Mouse (Mus musculus) MEL (cell line): ENCODE measurements around the gene Socs7. TPM values are rescaled to one million over a fixed set of nuclear protein-coding genes. Genes with fewer than 3 reads are reported as not detected.

ENCODE experiments used
- DNase-seq: peaks from one replicate; pipeline ENCODE4 v3.0.0; 2011; ENCODE audit warnings: low read depth, low spot score
- H3K27ac ChIP-seq: 2 replicates; pipeline ENCODE4 v1.5.1; 2012; ENCODE audit warnings: low read depth, mild to moderate bottlenecking, control low read depth, low read length, moderate library complexity; ENCODE audit not compliant: control insufficient read depth
- H3K27me3 ChIP-seq, 2 experiments: fragments of 150-350 bp in 1 of 2; sonication (generic) in 1 of 2; 2 replicates each; pipeline ENCODE4 v1.6.1; 2012; ENCODE audit warnings: low read length in 2 of 2, mild to moderate bottlenecking in 2 of 2, improper control_type of control experiment in 1 of 2, moderate library complexity in 1 of 2; ENCODE audit not compliant: insufficient read depth in 2 of 2, control insufficient read depth in 1 of 2
- H3K36me3 ChIP-seq, 2 experiments: 2 replicates each; pipeline ENCODE4 v1.6.1; 2012 to 2014; ENCODE audit warnings: low read length in 2 of 2, improper control_type of control experiment in 1 of 2, inconsistent platforms in 1 of 2, mild to moderate bottlenecking in 1 of 2; ENCODE audit not compliant: insufficient read depth in 2 of 2, control insufficient read depth in 1 of 2
- H3K4me1 ChIP-seq, 2 experiments: fragments of 150-350 bp in 1 of 2; sonication (generic) in 1 of 2; 2 replicates each; pipeline ENCODE4 v1.6.1; 2012; ENCODE audit warnings: low read length in 2 of 2, improper control_type of control experiment in 1 of 2, mild to moderate bottlenecking in 1 of 2; ENCODE audit not compliant: insufficient read depth in 2 of 2, control insufficient read depth in 1 of 2
- H3K4me3 ChIP-seq, 2 experiments: fragments of 150-350 bp in 1 of 2; sonication (generic) in 1 of 2; 2 replicates each; pipeline ENCODE4 v1.5.1; 2012; ENCODE audit warnings: low read depth in 2 of 2, low read length in 2 of 2, mild to moderate bottlenecking in 2 of 2, moderate library complexity in 2 of 2, control low read depth in 1 of 2, improper control_type of control experiment in 1 of 2; ENCODE audit not compliant: control insufficient read depth in 1 of 2, insufficient read depth in 1 of 2
- H3K79me2 ChIP-seq: 2 replicates; pipeline ENCODE4 v1.6.1; 2012; ENCODE audit warnings: mild to moderate bottlenecking, low read length, moderate library complexity; ENCODE audit not compliant: control insufficient read depth, poor library complexity, insufficient read depth
- H3K9ac ChIP-seq: 2 replicates; pipeline ENCODE4 v1.6.1; 2012; ENCODE audit warnings: low read depth, mild to moderate bottlenecking, control low read depth, low read length, moderate library complexity; ENCODE audit not compliant: control insufficient read depth, poor library complexity, severe bottlenecking
- H3K9me3 ChIP-seq: fragments of 150-350 bp; sonication (generic); replicated peaks from 2 replicates; pipeline ENCODE4 v1.6.1; 2012; ENCODE audit warnings: mild to moderate bottlenecking, low read length, improper control_type of control experiment, moderate library complexity; ENCODE audit not compliant: insufficient read depth
- CHD1 ChIP-seq: IDR thresholded peaks from 2 replicates; pipeline ENCODE4 v1.6.1; 2012; ENCODE audit warnings: low read depth, mild to moderate bottlenecking, inconsistent platforms, low read length, improper control_type of control experiment
- CHD2 ChIP-seq: IDR thresholded peaks from 2 replicates; pipeline ENCODE4 v1.6.1; 2011; ENCODE audit warnings: low read length, improper control_type of control experiment
- CTCF ChIP-seq, 3 experiments: IDR thresholded peaks in 2 of 3; conservative IDR thresholded peaks in 1 of 3; 2 replicates each; pipeline ENCODE4 v1.5.1; 2011 to 2012; ENCODE audit warnings: low read length in 3 of 3, low read depth in 2 of 3, mild to moderate bottlenecking in 2 of 3, improper control_type of control experiment in 1 of 3, inconsistent platforms in 1 of 3, mixed read lengths in 1 of 3, moderate library complexity in 1 of 3; ENCODE audit not compliant: control insufficient read depth in 1 of 3, insufficient read depth in 1 of 3, poor library complexity in 1 of 3, severe bottlenecking in 1 of 3
- ELF1 ChIP-seq: IDR thresholded peaks from 2 replicates; pipeline ENCODE4 v1.6.1; 2014; ENCODE audit warnings: low read depth, mild to moderate bottlenecking, inconsistent platforms, low read length, improper control_type of control experiment, moderate library complexity
- EP300 ChIP-seq, 2 experiments: IDR thresholded peaks; 2 replicates each; pipeline ENCODE4 v1.6.1; 2011; ENCODE audit warnings: improper control_type of control experiment in 2 of 2, low read length in 2 of 2, low read depth in 1 of 2, mild to moderate bottlenecking in 1 of 2
- GABPA ChIP-seq: IDR thresholded peaks from 2 replicates; pipeline ENCODE4 v1.6.1; 2012; ENCODE audit warnings: low read depth, mild to moderate bottlenecking, inconsistent platforms, low read length, improper control_type of control experiment, moderate library complexity
- JUND ChIP-seq: IDR thresholded peaks from 2 replicates; pipeline ENCODE4 v1.6.1; 2011; ENCODE audit warnings: low read depth, mild to moderate bottlenecking, improper control_type of control experiment, low read length
- MYB ChIP-seq: IDR thresholded peaks from 2 replicates; pipeline ENCODE4 v1.6.1; 2011; ENCODE audit warnings: mild to moderate bottlenecking, low read depth, low read length, improper control_type of control experiment
- MYC ChIP-seq: IDR thresholded peaks from 2 replicates; pipeline ENCODE4 v1.6.1; 2011; ENCODE audit warnings: low read depth, mild to moderate bottlenecking, low read length, improper control_type of control experiment, moderate library complexity
- NELFE ChIP-seq: IDR thresholded peaks from 2 replicates; pipeline ENCODE4 v1.6.1; 2011; ENCODE audit warnings: low read depth, low read length, improper control_type of control experiment
- POLR2A ChIP-seq, 2 experiments: IDR thresholded peaks; 2 replicates each; pipeline ENCODE4 v1.6.1; 2011 to 2012; ENCODE audit warnings: low read length in 2 of 2, mild to moderate bottlenecking in 2 of 2, control low read depth in 1 of 2, improper control_type of control experiment in 1 of 2, low read depth in 1 of 2, moderate library complexity in 1 of 2; ENCODE audit not compliant: control insufficient read depth in 1 of 2, insufficient read depth in 1 of 2, poor library complexity in 1 of 2
- POLR2AphosphoS5 ChIP-seq: IDR thresholded peaks from 2 replicates; pipeline ENCODE4 v1.6.1; 2012; ENCODE audit warnings: low read depth, borderline replicate concordance, mild to moderate bottlenecking, inconsistent platforms, low read length, moderate library complexity, mixed read lengths
- SMC3 ChIP-seq: IDR thresholded peaks from 2 replicates; pipeline ENCODE4 v1.6.1; 2011; ENCODE audit warnings: low read depth, low read length, improper control_type of control experiment
- TAL1 ChIP-seq: IDR thresholded peaks from 2 replicates; pipeline ENCODE4 v1.6.1; 2012; ENCODE audit warnings: mild to moderate bottlenecking, inconsistent platforms, low read length, moderate library complexity, mixed read lengths
- TBP ChIP-seq: IDR thresholded peaks from 2 replicates; pipeline ENCODE4 v1.8.0; 2011; ENCODE audit warnings: low read depth, low read length, improper control_type of control experiment
- UBTF ChIP-seq: IDR thresholded peaks from 2 replicates; pipeline ENCODE4 v1.6.1; 2012; ENCODE audit warnings: low read depth, mild to moderate bottlenecking, inconsistent platforms, low read length, improper control_type of control experiment, moderate library complexity, borderline replicate concordance; ENCODE audit not compliant: insufficient read depth
- ZMIZ1 ChIP-seq: IDR thresholded peaks from 2 replicates; pipeline ENCODE4 v1.6.1; 2012; ENCODE audit warnings: low read depth, mild to moderate bottlenecking, inconsistent platforms, low read length, improper control_type of control experiment, moderate library complexity
- ZNF384 ChIP-seq: IDR thresholded peaks from 2 replicates; pipeline ENCODE4 v1.6.1; 2012; ENCODE audit warnings: low read depth, mild to moderate bottlenecking, inconsistent platforms, low read length, improper control_type of control experiment
- polyA plus RNA-seq, 2 experiments: library from polyadenylated mRNA; stranded (reverse) in 1 of 2; unstranded in 1 of 2; fragments of >175 nt in 1 of 2; fragments of >200 nt in 1 of 2; gene quantifications; 2 replicates each; pipeline versions ENCODE4 v1.2.1 to v1.2.4; 2012; ENCODE audit warnings: low replicate concordance in 2 of 2, low read depth in 1 of 2; ENCODE audit not compliant: insufficient read length in 2 of 2, insufficient read depth in 1 of 2, missing spikeins in 1 of 2
- total RNA-seq: library from RNA; depleted of rRNA; stranded (reverse); fragments of 300-350 nt; gene quantifications from 2 replicates; pipeline ENCODE4 v1.2.3, GENCODE M21; 2012

Socs7 gene
- total and polyA plus RNA-seq, 3 experiments = 19.3 to 21.0 TPM; not detected in 1

DNA sequence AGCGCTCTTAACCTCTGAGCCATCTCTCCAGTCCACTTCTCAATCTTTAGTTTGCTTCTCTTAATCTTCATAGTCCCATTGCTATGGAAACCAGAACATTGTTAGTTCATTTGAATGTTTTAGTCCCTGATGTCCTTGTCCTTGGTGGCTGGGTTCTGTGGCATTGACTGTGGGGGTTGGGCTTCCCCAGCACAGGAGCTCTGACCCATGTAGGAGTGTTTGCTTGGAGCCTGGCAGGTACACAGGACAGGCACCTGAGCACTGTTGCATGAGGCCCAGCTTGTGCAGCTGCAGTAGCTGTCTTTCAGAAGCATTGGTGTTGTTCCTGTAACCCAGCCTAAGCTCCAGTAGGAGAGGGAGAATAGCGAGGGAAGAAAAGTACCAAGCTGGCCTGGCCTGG, 25.5 kb downstream of the Socs7 start:
- no peaks in the 10 kb centered on the region for H3K27me3 ChIP-seq
- no peaks in the 10 kb centered on the region for H3K9me3 ChIP-seq
- H3K4me1 ChIP-seq = no peaks in the 10 kb centered on the region
- no peaks in the 10 kb centered on the region for H3K79me2 ChIP-seq
- H3K4me3 ChIP-seq = no peak overlapping the region
- TF ChIP-seq NELFE = no peak
- no peak for TF ChIP-seq CHD2
- TF ChIP-seq POLR2A (IDR thresholded peaks at IDR 0.05; ENCODE audit: control insufficient read depth in 1 of 2, insufficient read depth in 1 of 2, low read depth in 1 of 2, low read length in 2 of 2, poor library complexity in 1 of 2) = no peak
- TF ChIP-seq POLR2AphosphoS5 = no peak
- no peak for TF ChIP-seq JUND
- no peak for TF ChIP-seq GABPA
- TF ChIP-seq TAL1 = no peak
- no peak for TF ChIP-seq ZNF384
- TF ChIP-seq ZMIZ1 = no peak
- no peak for TF ChIP-seq CTCF (IDR thresholded peaks at IDR 0.05 in 2 of 3, conservative IDR thresholded peaks at IDR 0.05 in 1 of 3; ENCODE audit: control insufficient read depth in 1 of 3, insufficient read depth in 1 of 3, low read depth in 2 of 3, low read length in 3 of 3, poor library complexity in 1 of 3, severe bottlenecking in 1 of 3)
- TF ChIP-seq TBP = no peak
- no peak for TF ChIP-seq ELF1
- TF ChIP-seq SMC3 = no peak
- H3K27ac ChIP-seq = no peak overlapping the region
- no peak overlapping the region for H3K9ac ChIP-seq
- no peak for DNase-seq
- peaks cover 0 to 42% of the 10 kb centered on the region in 2 experiments; a peak in 2 of 4 replicates for H3K36me3 ChIP-seq

- TF ChIP-seq SMC3 (no peak), NELFE (no peak), MYB (no peak), EP300 (IDR thresholded peaks at IDR 0.05; ENCODE audit: low read depth in 1 of 2, low read length in 2 of 2) (no peak), CHD1 (no peak)
- DNase-seq = no peak
- no peak overlapping the region for H3K9ac ChIP-seq
- H3K27ac ChIP-seq = no peak overlapping the region
- no peak overlapping the region for H3K4me3 ChIP-seq
- no peaks in the 10 kb centered on the region for H3K9me3 ChIP-seq
- H3K79me2 ChIP-seq = no peaks in the 10 kb centered on the region
- H3K27me3 ChIP-seq = no peaks in the 10 kb centered on the region
- peaks cover 0 to 34% of the 10 kb centered on the region in 2 experiments; a peak in 2 of 4 replicates for H3K36me3 ChIP-seq
- no peaks in the 10 kb centered on the region for H3K4me1 ChIP-seq
These were observed 26.8 kb downstream of the Socs7 start for GRCm38 (mm10) chr11:97389127-97389526.

DNA sequence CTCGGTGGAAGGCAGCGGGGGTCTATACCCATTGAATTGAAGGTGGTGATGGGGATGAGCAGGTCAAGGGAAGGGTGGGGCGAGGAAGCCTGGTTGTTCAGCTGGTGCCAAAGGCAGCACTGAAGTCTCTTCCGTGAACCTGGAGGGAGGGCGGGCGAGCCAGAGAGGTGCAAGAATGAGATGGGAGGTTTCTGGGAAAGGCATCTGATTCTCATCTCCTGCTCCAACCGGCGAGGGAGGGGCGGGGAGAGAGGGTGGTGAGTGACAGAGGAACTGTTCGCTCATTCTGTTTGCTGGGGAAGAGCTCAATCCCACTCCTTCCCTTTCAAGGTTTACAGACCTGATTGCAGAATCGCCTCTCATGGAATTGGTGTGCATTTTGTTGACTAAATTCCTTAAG, 31.3 kb downstream of the Socs7 start:
- Histone ChIP-seq H3K27ac (no peak overlapping the region), H3K9ac (no peak overlapping the region), H3K27me3 (no peaks in the 10 kb centered on the region), H3K36me3 (peaks cover 0 to 21% of the 10 kb centered on the region in 2 experiments; a peak in 2 of 4 replicates), H3K4me1 (no peaks in the 10 kb centered on the region), H3K9me3 (no peaks in the 10 kb centered on the region), H3K4me3 (no peak overlapping the region), H3K79me2 (no peaks in the 10 kb centered on the region)
- no peak for TF ChIP-seq MYC
- TF ChIP-seq CTCF (IDR thresholded peaks at IDR 0.05 in 2 of 3, conservative IDR thresholded peaks at IDR 0.05 in 1 of 3; ENCODE audit: control insufficient read depth in 1 of 3, insufficient read depth in 1 of 3, low read depth in 2 of 3, low read length in 3 of 3, poor library complexity in 1 of 3, severe bottlenecking in 1 of 3) = no peak
- TF ChIP-seq ELF1 = no peak
- no peak for TF ChIP-seq UBTF
- no peak for DNase-seq
